Mouse (Mus musculus) inflammation-experienced regulatory T-cells (primary cell): Measurements from ENCODE around the gene Stk32c. TPM values are rescaled to one million over a fixed set of nuclear protein-coding genes. Genes with fewer than 3 reads are reported as not detected.

Source experiments
- polyA plus RNA-seq, 2 experiments: library from polyadenylated mRNA; unstranded; fragments of 100-300 nt; shearing (Covaris generic); gene quantifications; one replicate each; pipeline ENCODE4 v1.2.1; 2017

Stk32c gene
- 10 to 100 TPM in 1 of 2 experiments, under 1 TPM in 1; 0.21 to 10.9 TPM for polyA plus RNA-seq

DNA sequence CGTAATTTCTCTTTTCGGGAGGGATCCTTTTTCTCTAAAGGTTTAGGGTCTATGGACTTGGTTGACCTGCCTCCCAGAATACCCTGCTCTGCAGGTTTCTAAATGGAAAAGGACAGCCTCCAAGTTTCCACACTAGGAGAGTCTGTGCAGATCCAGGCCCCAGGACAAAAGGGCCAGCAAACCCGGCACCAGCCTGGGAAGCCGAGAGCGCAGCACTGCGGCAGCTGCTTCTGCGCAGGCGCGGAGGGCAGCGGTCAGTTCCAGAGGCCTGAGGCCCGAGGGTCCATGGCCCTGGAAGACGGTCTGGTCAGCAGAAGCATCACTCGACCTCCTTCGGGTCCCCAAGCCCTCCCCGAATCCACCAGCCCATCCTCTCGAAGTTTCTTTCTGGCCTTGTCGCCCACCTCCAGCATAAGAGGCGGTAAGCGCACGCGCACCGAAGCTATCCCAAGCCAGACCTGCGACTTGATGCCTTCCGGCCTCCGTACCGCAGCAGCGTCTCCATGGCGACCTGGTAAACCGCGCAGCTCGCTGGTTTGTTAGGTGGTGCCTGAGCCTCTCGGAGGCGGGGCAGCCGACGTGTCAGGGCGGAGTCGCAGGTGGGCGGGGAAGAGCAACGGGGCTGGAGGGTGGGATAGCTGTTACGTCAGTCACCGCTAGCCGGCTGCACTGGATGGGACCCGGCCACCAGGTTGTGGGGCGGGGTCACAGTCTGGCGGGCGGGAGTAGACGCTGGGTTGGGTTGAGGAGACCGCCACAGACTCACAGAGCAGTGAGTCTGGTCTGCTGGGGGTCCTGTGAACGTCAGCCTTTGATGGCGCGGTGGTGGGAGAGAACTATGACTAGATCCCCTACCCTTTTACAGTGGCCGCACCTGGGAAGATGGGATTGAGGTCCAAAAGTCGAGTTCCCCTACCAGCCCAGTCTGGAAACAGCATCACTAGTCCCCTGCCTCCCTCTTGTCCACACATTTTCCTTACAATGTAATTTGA, at the start of gene Stk32c, which contains the start of gene Lrrc27:
Gene Stk32c, minus strand, starts transcription at position 554 of the 992 bp plus-strand sequence.
Gene Lrrc27, plus strand, starts transcription at position 235 of the 992 bp plus-strand sequence.

DNA sequence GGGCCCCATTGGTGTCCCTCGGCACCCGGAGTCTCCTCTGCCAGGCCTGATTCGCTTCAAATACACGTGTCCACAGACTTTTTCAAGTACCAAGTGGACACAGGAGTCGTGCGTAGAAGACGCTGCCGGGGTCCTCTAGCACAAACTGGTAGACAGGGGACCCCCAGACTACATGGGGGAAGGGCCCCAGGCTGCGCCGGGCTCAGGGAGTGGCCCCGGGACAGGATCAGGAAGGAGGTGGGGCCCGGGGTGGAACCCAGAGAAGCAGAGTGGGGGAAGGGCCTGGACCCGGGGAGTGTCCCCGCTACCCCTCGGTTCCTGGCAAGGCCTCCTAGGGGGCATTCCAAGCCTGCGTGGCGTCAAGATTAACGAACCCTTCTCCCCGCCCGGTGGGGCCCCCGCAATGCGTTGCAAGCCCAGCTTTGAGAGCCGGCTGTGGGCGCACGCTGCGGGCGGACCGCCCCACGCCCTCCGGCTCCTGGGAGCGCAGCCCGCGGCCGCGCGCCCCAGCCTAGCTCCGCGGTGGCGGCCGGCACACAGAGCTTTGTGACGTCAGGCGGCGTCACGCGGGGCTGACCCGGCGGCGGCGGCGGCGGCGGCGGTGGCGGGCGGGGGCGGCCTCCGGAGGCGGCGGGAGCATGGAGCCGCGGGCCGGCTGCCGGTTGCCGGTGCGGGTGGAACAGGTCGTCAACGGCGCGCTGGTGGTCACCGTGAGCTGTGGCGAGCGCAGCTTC, 34.9 kb upstream of the Stk32c start, which contains the start of gene Pwwp2b:
Gene Pwwp2b, plus strand, starts transcription at position 602 of the 734 bp plus-strand sequence.

DNA sequence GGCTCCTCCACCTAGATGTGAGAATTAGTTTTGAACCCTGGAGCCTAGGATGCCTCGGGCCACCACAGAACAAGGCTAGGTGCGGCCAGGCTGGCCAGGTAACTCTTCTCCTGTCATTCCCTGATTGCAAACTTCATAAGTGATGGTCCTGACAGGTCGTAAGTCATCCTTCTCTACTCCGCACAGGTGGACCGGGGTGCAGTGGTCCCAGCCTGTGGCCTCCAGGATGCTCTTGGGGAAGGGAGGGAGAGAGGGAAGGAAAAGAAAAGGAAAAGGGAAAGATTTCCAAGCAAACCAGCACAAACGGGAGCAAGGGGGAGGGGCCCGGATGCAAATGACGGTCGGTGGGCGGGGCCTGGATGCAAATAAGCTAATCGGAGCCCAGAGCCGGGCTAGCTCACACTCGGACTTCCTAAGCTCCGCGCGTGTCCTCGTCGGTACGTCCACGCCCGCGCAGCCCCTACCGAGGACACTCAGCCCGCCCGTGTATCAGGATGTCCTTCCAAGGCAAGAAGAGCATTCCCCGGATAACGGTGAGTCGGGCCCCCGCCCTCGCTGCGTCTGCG, 127.4 kb downstream of the Stk32c start, which contains the start of gene Dpysl4:
Gene Dpysl4, plus strand, starts transcription at position 373 of the 566 bp plus-strand sequence.

Other genes starting within 250 kb of the Stk32c start
- under 1 TPM; 0.23 to 0.94 TPM for gene Dpysl4, start 127.3 kb downstream of the Stk32c start, polyA plus RNA-seq
- gene Lrrc27, start 319 bp downstream of the Stk32c start, polyA plus RNA-seq: 1 to 10 TPM; 2.6 to 3.0 TPM
- 1 to 10 TPM; 3.7 to 5.8 TPM for gene Pwwp2b, start 35.2 kb upstream of the Stk32c start, polyA plus RNA-seq
- gene Inpp5a, start 175.8 kb upstream of the Stk32c start, polyA plus RNA-seq: 10 to 100 TPM; 17.0 to 20.5 TPM